Mouse (Mus musculus) liver, embryonic 14.5 days (tissue): ENCODE data around the gene Dlg2. TPM values are rescaled to one million over a fixed set of nuclear protein-coding genes. Genes with fewer than 3 reads are reported as not detected.

ENCODE experiments used
- ATAC-seq: fragments of 200-750 bp; cut with Nextera tagmentation; 2 replicates; pipeline ENCODE4 v1.8.0; 2017; ENCODE audit warnings: moderate number of reproducible peaks, mild to moderate bottlenecking, moderate library complexity; ENCODE audit not compliant: insufficient read depth
- DNase-seq, 3 experiments: peaks; one replicate each; pipeline ENCODE4 v3.0.0-alpha.2; 2012 to 2013; ENCODE audit warnings: low read depth in 3 of 3, low spot score in 3 of 3
- H3K27ac ChIP-seq: fragments of 300-500 bp; sonication (generic); 2 replicates; pipeline ENCODE4 v1.5.1; 2014; ENCODE audit warnings: moderate library complexity, mild to moderate bottlenecking, control low read depth, inconsistent platforms
- H3K27me3 ChIP-seq: fragments of 300-500 bp; sonication (generic); 2 replicates; pipeline ENCODE4 v1.6.1; 2014; ENCODE audit warnings: mild to moderate bottlenecking, low read length, moderate library complexity; ENCODE audit not compliant: control insufficient read depth, insufficient read depth
- H3K36me3 ChIP-seq: fragments of 300-500 bp; sonication (generic); replicated peaks from 2 replicates; pipeline ENCODE4 v1.6.1; 2014; ENCODE audit warnings: low read depth; ENCODE audit not compliant: control insufficient read depth, insufficient read depth
- H3K4me1 ChIP-seq, 2 experiments: fragments of 200-500 bp in 1 of 2; fragments of 300-500 bp in 1 of 2; sonication (generic) in 1 of 2; replicated peaks; 2 replicates each; pipeline ENCODE4 v1.6.1; 2012 to 2014; ENCODE audit warnings: antibody characterized with exemption in 1 of 2, inconsistent platforms in 1 of 2, low read length in 1 of 2; ENCODE audit not compliant: control insufficient read depth in 2 of 2, insufficient read depth in 2 of 2
- H3K4me2 ChIP-seq: fragments of 300-500 bp; sonication (generic); 2 replicates; pipeline ENCODE4 v1.6.1; 2014; ENCODE audit warnings: low read depth, mild to moderate bottlenecking, control low read depth, moderate library complexity
- H3K4me3 ChIP-seq, 2 experiments: fragments of 200-500 bp in 1 of 2; fragments of 300-500 bp in 1 of 2; sonication (generic) in 1 of 2; 2 replicates each; pipeline ENCODE4 v1.5.1; 2012 to 2014; ENCODE audit warnings: low read depth in 2 of 2, low read length in 2 of 2, mild to moderate bottlenecking in 2 of 2, control low read depth in 1 of 2, inconsistent platforms in 1 of 2, moderate library complexity in 1 of 2; ENCODE audit not compliant: insufficient read depth in 1 of 2
- H3K9ac ChIP-seq: fragments of 300-500 bp; sonication (generic); replicated peaks from 2 replicates; pipeline ENCODE4 v1.6.1; 2014; ENCODE audit warnings: mild to moderate bottlenecking, control low read depth, moderate library complexity
- H3K9me3 ChIP-seq: fragments of 300-500 bp; sonication (generic); 2 replicates; pipeline ENCODE4 v1.6.1; 2016; ENCODE audit warnings: low read length, mixed read lengths; ENCODE audit not compliant: control insufficient read depth
- CTCF ChIP-seq: IDR thresholded peaks from 2 replicates; pipeline ENCODE4 v1.5.1; 2016; ENCODE audit warnings: antibody characterized with exemption, low read depth, control low read depth
- EP300 ChIP-seq: IDR thresholded peaks from 2 replicates; pipeline ENCODE4 v1.6.1; 2016; ENCODE audit warnings: antibody characterized with exemption, low read depth
- WGBS: fragments of 180-500 bp; shearing (Covaris S2); extraction: QIAGEN DNeasy Blood & Tissue Kit; methylation state at CpG from one replicate; pipeline ENCODE4 v1.1.7; 2014; ENCODE audit not compliant: insufficient replicate concordance; 5-methylcytosine and 5-hydroxymethylcytosine counted together
- polyA plus RNA-seq, 2 experiments: library from polyadenylated mRNA; depleted of rRNA in 1 of 2; stranded (reverse) in 1 of 2; unstranded in 1 of 2; fragments of >200 nt; fragmentation: Nextera tagmentation in 1 of 2; extraction: Ambion mirVana in 1 of 2; gene quantifications; 2 replicates each; pipeline versions ENCODE4 v1.2.1 to v1.2.3; 2012 to 2014

Dlg2 gene
- polyA plus RNA-seq, 2 experiments = 0.33 to 0.44 TPM

DNA sequence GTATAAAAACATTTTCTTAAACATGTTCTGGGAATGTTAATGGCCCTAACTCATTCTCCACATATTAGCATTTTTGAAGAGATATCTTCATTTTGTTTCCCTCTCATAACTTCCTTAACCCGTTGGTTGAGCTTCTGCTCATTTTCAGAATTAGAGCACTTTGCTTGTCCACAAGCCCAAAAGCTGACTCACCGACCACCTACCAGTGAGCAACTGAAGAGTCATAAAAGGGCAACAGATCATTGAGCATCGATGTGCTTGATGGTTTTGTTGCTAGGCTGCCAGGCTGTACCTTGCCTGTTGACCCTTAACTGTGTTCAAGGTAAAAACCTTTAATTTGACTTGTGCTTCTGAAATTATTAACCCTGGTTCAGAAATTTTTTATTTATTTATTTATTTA lies 1440.3 kb downstream of the Dlg2 start:
- ATAC-seq = no peak
- no peak for DNase-seq
- Histone ChIP-seq H3K9me3 (no peaks in the 10 kb centered on the region), H3K4me1 (no peaks in the 10 kb centered on the region), H3K9ac (no peak overlapping the region), H3K4me3 (no peak overlapping the region), H3K27me3 (no peaks in the 10 kb centered on the region), H3K4me2 (no peak overlapping the region), H3K27ac (no peak overlapping the region), H3K36me3 (no peaks in the 10 kb centered on the region)
- TF ChIP-seq EP300 (no peak), CTCF (no peak)
- 51% methylated on average over 3 of the region's 3 CpGs for whole genome bisulfite sequencing

DNA sequence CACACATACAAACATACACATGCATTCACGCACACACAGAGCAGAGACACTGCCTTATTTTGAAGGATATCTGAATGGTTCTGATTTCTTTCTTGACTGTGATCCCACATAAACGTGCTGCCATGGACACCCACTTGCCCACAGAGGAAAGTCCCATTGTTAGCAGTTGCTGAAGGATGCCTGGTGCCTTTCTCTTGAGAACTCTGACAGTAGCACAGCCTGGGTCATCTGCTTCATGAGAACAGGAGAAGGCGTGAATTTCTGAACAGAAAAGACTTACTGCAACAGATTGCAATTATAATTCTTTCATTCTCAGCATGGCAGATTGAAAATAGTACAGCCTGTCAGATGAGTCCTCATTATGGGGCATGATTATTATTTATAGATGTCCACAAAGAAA lies 1442.6 kb downstream of the Dlg2 start:
- Histone ChIP-seq H3K36me3 (no peaks in the 10 kb centered on the region), H3K27me3 (no peaks in the 10 kb centered on the region), H3K4me1 (no peaks in the 10 kb centered on the region), H3K4me3 (no peak overlapping the region), H3K9ac (no peak overlapping the region), H3K27ac (no peak overlapping the region), H3K4me2 (no peak overlapping the region), H3K9me3 (no peaks in the 10 kb centered on the region)
- ATAC-seq (no peak), DNase-seq (no peak)
- 55% methylated on average over 3 of the region's 3 CpGs for WGBS
- TF ChIP-seq EP300 = no peak
- TF ChIP-seq CTCF = no peak

DNA sequence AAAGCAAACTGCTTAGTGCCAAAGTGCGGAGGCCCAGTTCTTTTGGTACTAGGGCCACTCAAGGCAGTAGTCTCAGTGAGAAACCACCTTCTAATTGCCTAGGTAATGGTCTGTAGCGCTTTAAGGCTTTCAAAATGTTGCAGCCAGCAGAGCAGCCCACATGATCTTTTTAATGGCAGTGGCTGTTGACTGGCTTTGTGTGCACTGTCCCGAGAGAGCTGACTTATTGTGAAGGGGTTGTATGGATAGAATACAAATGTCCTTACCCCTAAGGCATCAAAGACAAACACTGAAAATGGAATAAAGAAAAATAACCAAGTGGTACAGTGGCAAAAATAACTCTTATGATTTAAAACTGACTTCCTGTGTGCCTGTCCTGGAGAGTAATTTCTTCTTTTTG lies 1443.3 kb downstream of the Dlg2 start:
- Histone ChIP-seq H3K36me3 (no peaks in the 10 kb centered on the region), H3K9me3 (no peaks in the 10 kb centered on the region), H3K4me2 (no peak overlapping the region), H3K27ac (no peak overlapping the region), H3K4me1 (no peaks in the 10 kb centered on the region), H3K27me3 (no peaks in the 10 kb centered on the region), H3K4me3 (no peak overlapping the region), H3K9ac (no peak overlapping the region)
- 66% methylated on average over 3 of the region's 3 CpGs for WGBS
- no peak for ATAC-seq
- no peak for DNase-seq
- TF ChIP-seq EP300 (no peak), CTCF (no peak)

DNA sequence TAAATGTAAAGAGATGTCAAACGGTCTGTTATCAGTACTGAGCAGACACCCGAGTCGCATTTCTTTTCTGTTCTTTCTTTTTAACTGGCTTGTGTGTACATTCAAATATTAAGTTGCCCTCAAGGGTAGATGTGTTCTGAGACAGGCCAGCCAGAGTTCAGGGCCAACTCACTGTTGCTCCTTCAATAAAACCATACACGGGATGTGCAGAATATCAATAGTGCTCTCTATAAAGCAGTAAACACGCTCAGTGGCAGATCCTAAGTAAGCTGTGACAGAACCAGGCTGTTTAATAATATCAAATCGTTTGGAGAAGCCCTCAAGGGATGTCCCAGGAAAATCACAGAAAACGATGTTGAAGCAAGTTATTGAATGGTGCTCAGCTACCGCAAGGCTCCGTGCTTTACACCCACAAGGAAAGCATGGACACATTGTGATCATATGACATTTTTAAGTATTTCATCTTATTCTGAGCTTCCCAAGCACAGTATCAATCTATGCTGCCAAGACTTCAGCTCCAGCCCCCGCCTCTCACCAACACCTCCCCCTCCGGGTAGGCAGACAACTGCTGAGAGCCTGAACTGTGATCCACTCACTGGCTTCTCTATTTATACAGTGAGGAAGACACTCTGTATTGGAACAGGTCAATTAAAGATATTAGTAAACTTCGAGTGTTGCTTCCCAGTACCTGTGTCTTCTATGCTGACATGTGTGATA lies 1458.6 kb downstream of the Dlg2 start:
- 46% methylated on average over 12 of the region's 12 CpGs for WGBS
- Histone ChIP-seq H3K36me3 (no peaks in the 10 kb centered on the region), H3K4me1 (no peaks in the 10 kb centered on the region), H3K4me3 (no peak overlapping the region), H3K9ac (no peak overlapping the region), H3K27ac (no peak overlapping the region), H3K4me2 (no peak overlapping the region), H3K27me3 (no peaks in the 10 kb centered on the region), H3K9me3 (no peaks in the 10 kb centered on the region)
- DNase-seq (no peak), ATAC-seq (no peak)
- TF ChIP-seq CTCF = no peak
- TF ChIP-seq EP300 = no peak

DNA sequence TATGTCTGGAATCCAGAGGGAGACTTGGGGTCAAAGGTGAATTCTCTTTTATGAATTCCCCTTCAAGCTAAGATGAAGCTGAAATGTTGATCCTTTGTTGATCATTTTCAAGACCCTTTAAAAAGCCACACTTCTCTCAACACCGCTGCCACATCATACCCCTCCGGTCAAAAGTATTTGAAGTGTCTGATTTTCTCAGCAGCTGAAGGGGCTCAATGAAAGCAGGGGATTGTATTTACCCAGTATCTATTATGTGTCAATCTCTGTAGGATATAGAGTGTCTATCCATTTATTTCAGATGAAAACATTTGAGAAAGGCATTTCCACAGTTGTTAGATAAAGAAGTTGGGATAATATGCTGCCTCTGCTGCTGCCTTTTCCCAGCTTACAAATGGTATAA lies 1459.7 kb downstream of the Dlg2 start:
- H3K36me3 ChIP-seq = no peaks in the 10 kb centered on the region
- DNase-seq = no peak
- H3K4me2 ChIP-seq = no peak overlapping the region
- ATAC-seq = no peak
- H3K9me3 ChIP-seq = no peaks in the 10 kb centered on the region
- H3K27ac ChIP-seq = no peak overlapping the region
- H3K4me1 ChIP-seq = no peaks in the 10 kb centered on the region
- H3K9ac ChIP-seq = no peak overlapping the region
- H3K4me3 ChIP-seq = no peak overlapping the region
- TF ChIP-seq EP300 (no peak), CTCF (no peak)
- 59% methylated on average over 2 of the region's 2 CpGs for WGBS
- H3K27me3 ChIP-seq = no peaks in the 10 kb centered on the region
